Mouse (Mus musculus): ENCODE measurements around the gene Tgfb1. TPM values are rescaled to one million over a fixed set of nuclear protein-coding genes. Genes with fewer than 3 reads are reported as not detected.

The Tgfb1 gene
- polyA plus RNA-seq, 2 experiments, result 3.6 to 16.8 TPM

DNA sequence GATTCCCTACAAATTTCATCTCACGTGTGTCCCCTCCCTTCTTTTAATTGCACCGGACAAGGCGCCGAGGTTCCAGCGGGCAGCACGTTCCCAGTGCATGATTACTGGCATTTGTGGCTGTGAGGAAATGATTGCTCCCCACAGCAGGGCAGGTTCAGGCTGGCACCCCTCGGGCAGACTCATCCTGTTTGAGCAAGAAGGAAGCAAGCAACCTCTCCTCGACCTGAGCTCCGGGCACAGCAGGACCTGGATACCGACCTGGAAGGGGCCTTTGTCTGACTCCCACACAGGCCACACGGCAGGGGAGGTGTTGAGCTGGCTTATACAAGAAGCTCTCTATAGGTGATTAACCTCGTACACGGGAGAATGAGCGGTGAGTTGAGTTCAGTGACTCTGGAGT, 41.7 kb upstream of the Tgfb1 start:
- 73% methylated on average over 14 of the region's 14 CpGs for WGBS
- Histone ChIP-seq H3K4me3 (replicated peaks; ENCODE audit: low read length) (no peak overlapping the region), H3K27me3 (ENCODE audit: control insufficient read depth, insufficient read depth, low read length) (no peaks in the 10 kb centered on the region), H3K4me1 (ENCODE audit: control insufficient read depth, insufficient read depth, low read length) (no peaks in the 10 kb centered on the region), H3K36me3 (ENCODE audit: control insufficient read depth, insufficient read depth, low read length) (0 out of 2 replicates have a peak, but pooled peaks cover 11% of the 10 kb centered on the region), H3K27ac (replicated peaks; ENCODE audit: low read depth, low read length) (no peak overlapping the region), H3K9ac (ENCODE audit: low read depth, low read length, severe bottlenecking) (no peak overlapping the region), H3K9me3 (ENCODE audit: control insufficient read depth, low read length) (no peaks in the 10 kb centered on the region), H3K4me2 (replicated peaks; ENCODE audit: low read depth, low read length, severe bottlenecking) (no peak overlapping the region)
- DNase-seq (ENCODE audit: low spot score), result no peak
- no peak for TF ChIP-seq POLR2A (IDR thresholded peaks at IDR 0.05; ENCODE audit: borderline replicate concordance, extremely low read depth, insufficient read depth, insufficient read length)
- no peak for ATAC-seq (ENCODE audit: low FRiP score, low read depth)

DNA sequence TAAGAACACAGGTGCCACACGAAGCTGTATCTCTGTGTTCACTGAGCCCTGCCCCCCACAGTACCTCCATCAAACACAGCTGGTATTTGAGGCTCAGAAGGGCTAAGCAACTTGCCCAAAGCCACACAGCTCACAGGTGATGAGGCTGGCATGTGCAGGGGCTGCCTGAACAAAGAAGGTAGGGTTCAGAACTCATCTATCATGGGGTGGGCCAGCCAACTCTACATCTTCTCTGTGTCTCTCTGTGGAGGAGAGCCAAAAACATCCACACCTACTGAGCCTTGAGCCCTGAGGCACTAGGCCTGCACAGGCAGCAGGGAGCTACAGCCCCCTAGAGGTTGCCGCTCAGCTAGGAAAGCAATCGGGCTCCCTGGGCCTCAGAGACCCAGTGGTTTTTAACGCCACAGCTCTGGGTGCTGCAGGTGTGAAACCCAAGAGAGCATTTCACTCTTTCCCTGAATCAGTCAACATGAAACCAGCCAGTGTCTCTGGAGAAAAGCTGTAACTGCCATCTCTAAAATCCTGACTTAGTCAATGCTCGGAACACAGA, 39.2 kb upstream of the Tgfb1 start:
- Histone ChIP-seq H3K4me3 (replicated peaks; ENCODE audit: low read length) (no peak overlapping the region), H3K4me2 (replicated peaks; ENCODE audit: low read depth, low read length, severe bottlenecking) (no peak overlapping the region), H3K27me3 (ENCODE audit: control insufficient read depth, insufficient read depth, low read length) (no peaks in the 10 kb centered on the region), H3K9me3 (ENCODE audit: control insufficient read depth, low read length) (no peaks in the 10 kb centered on the region), H3K9ac (ENCODE audit: low read depth, low read length, severe bottlenecking) (no peak overlapping the region), H3K4me1 (ENCODE audit: control insufficient read depth, insufficient read depth, low read length) (no peaks in the 10 kb centered on the region), H3K36me3 (ENCODE audit: control insufficient read depth, insufficient read depth, low read length) (0 out of 2 replicates have a peak, but pooled peaks cover 5% of the 10 kb centered on the region), H3K27ac (replicated peaks; ENCODE audit: low read depth, low read length) (no peak overlapping the region)
- DNase-seq (ENCODE audit: low spot score) (no peak), ATAC-seq (ENCODE audit: low FRiP score, low read depth) (no peak)
- 51% methylated on average over 5 of the region's 5 CpGs for WGBS
- TF ChIP-seq POLR2A (IDR thresholded peaks at IDR 0.05; ENCODE audit: borderline replicate concordance, extremely low read depth, insufficient read depth, insufficient read length), result no peak

DNA sequence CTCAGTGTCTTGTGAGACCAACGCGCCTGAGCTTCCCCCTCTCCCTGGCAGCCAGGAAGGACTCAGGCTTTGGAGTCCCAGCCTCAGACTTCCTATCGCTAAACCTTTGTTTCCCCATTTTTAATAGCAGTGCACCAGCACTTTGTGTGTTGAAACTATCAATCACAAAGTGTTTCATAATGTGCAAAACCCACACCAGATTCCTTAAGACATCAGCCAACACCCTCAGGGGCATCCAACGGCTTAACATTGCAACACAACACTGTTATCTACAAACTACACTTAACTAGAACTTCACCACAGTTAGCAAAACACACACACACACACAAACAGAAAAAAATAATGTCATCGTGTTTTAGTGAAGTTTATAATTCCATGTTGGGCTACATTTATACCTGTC, 37.0 kb upstream of the Tgfb1 start:
- Histone ChIP-seq H3K27me3 (ENCODE audit: control insufficient read depth, insufficient read depth, low read length) (no peaks in the 10 kb centered on the region), H3K4me1 (ENCODE audit: control insufficient read depth, insufficient read depth, low read length) (no peaks in the 10 kb centered on the region), H3K27ac (replicated peaks; ENCODE audit: low read depth, low read length) (no peak overlapping the region), H3K9me3 (ENCODE audit: control insufficient read depth, low read length) (no peaks in the 10 kb centered on the region), H3K4me3 (replicated peaks; ENCODE audit: low read length) (no peak overlapping the region), H3K9ac (ENCODE audit: low read depth, low read length, severe bottlenecking) (no peak overlapping the region), H3K4me2 (replicated peaks; ENCODE audit: low read depth, low read length, severe bottlenecking) (no peak overlapping the region), H3K36me3 (ENCODE audit: control insufficient read depth, insufficient read depth, low read length) (peaks cover 16% of the 10 kb centered on the region; the same call in 1 of the 2 replicates)
- DNase-seq (ENCODE audit: low spot score) (no peak), ATAC-seq (ENCODE audit: low FRiP score, low read depth) (no peak)
- 84% methylated on average over 5 of the region's 5 CpGs for whole genome bisulfite sequencing
- no peak for TF ChIP-seq POLR2A (IDR thresholded peaks at IDR 0.05; ENCODE audit: borderline replicate concordance, extremely low read depth, insufficient read depth, insufficient read length)

DNA sequence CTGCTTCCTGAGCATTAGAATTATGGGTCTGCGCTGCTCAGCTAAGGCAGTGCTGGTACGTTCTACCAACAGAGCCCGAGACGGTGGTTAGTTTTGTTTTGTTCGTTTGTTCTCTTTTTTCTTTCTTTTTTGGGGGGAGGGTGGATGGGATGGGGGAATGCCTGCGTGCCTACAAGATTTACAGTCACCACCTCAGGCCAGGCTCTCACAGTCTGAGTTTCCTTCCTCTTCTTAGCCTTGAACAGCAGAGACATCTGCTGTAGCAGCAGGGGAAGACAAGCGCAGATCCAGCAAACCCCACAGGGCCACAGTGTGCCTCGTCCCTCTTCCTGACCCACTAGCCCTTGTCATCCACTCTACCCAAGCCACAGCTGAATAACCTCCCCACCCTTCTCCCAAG, 35.5 kb upstream of the Tgfb1 start:
- whole genome bisulfite sequencing, result 84% methylated on average over 8 of the region's 8 CpGs

DNA sequence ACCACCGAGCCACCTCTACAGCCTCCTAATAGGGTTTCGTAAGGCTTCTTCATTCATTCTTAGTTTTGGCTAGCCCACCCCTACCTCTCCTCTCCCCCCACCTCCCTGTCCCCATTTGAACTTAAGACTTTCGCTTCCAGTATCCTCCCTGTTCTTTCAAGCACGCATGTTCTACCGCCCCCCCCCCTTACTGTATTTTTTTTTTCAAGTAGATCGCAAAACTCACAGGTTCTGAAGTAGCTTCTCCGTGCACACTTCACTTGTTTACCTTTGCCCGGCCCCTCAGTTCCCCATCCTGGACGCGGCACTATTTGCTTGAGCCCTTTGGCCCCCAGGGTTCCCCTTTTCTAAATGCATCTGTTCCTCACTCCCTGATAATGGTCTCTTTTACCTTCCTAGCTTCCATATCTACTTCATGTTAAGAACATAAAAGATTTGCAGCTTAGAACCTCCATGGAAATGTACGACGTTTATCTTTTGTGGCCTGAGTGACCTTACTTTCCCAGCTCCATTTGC, 34.5 kb upstream of the Tgfb1 start:
- WGBS, result 92% methylated on average over 12 of the region's 12 CpGs
- Histone ChIP-seq H3K4me2 (replicated peaks; ENCODE audit: low read depth, low read length, severe bottlenecking) (no peak overlapping the region), H3K27ac (replicated peaks; ENCODE audit: low read depth, low read length) (no peak overlapping the region), H3K36me3 (ENCODE audit: control insufficient read depth, insufficient read depth, low read length) (peaks cover 11% of the 10 kb centered on the region; the same call in 1 of the 2 replicates), H3K4me1 (ENCODE audit: control insufficient read depth, insufficient read depth, low read length) (peaks cover under 1% of the 10 kb centered on the region; the same call in 1 of the 2 replicates), H3K9ac (ENCODE audit: low read depth, low read length, severe bottlenecking) (no peak overlapping the region), H3K4me3 (replicated peaks; ENCODE audit: low read length) (no peak overlapping the region), H3K27me3 (ENCODE audit: control insufficient read depth, insufficient read depth, low read length) (no peaks in the 10 kb centered on the region), H3K9me3 (ENCODE audit: control insufficient read depth, low read length) (no peaks in the 10 kb centered on the region)
- TF ChIP-seq POLR2A (IDR thresholded peaks at IDR 0.05; ENCODE audit: borderline replicate concordance, extremely low read depth, insufficient read depth, insufficient read length), result no peak
- DNase-seq (ENCODE audit: low spot score) (no peak), ATAC-seq (ENCODE audit: low FRiP score, low read depth) (no peak)

More for the DNA sequence above, 35.5 kb upstream of the Tgfb1 start:
- no peak for DNase-seq (ENCODE audit: low spot score)
- no peaks in the 10 kb centered on the region for H3K9me3 ChIP-seq (ENCODE audit: control insufficient read depth, low read length)
- no peak for TF ChIP-seq POLR2A (IDR thresholded peaks at IDR 0.05; ENCODE audit: borderline replicate concordance, extremely low read depth, insufficient read depth, insufficient read length)
- no peaks in the 10 kb centered on the region for H3K27me3 ChIP-seq (ENCODE audit: control insufficient read depth, insufficient read depth, low read length)
- ATAC-seq (ENCODE audit: low FRiP score, low read depth), result no peak
- H3K36me3 ChIP-seq (ENCODE audit: control insufficient read depth, insufficient read depth, low read length), result peaks cover 11% of the 10 kb centered on the region; the same call in 1 of the 2 replicates
- H3K4me1 ChIP-seq (ENCODE audit: control insufficient read depth, insufficient read depth, low read length), result no peaks in the 10 kb centered on the region
- no peak overlapping the region for H3K9ac ChIP-seq (ENCODE audit: low read depth, low read length, severe bottlenecking)
- no peak overlapping the region for H3K27ac ChIP-seq (replicated peaks; ENCODE audit: low read depth, low read length)
- no peak overlapping the region for H3K4me2 ChIP-seq (replicated peaks; ENCODE audit: low read depth, low read length, severe bottlenecking)
- H3K4me3 ChIP-seq (replicated peaks; ENCODE audit: low read length), result no peak overlapping the region
